Mouse (Mus musculus) mouse embryonic stem cell (cell line): ENCODE measurements around the gene Ppp1cb.

Experiments used
- in situ Hi-C, 2 experiments: fragments of 300-500 bp; cut with MboI; formaldehyde crosslinking; loops; 1 replicate in 1 of 2; 3 replicates in 1 of 2; pipeline ENCODE4 v1.14.3; 2019 to 2020; ENCODE audit warnings: low sequenced_read_pairs in 2 of 2, low pct_unique_long_range_greater_than_20kb in 1 of 2, mixed read lengths in 1 of 2; ENCODE audit not compliant: unreplicated experiment in 1 of 2

Gene Ppp1cb

GRCm38 (mm10) chr5:32520381-32520780 lies 61.7 kb downstream of the Ppp1cb start:
- in situ Hi-C loops: loop anchor here in 1 of 2 experiments (25.0 kb wide), 1 partner anchor 308 kb away; no protein-coding TSS in a partner anchor

GRCm38 (mm10) chr5:32549449-32549848 lies 90.8 kb downstream of the Ppp1cb start:
- in situ Hi-C loops: no loop called here

DNA sequence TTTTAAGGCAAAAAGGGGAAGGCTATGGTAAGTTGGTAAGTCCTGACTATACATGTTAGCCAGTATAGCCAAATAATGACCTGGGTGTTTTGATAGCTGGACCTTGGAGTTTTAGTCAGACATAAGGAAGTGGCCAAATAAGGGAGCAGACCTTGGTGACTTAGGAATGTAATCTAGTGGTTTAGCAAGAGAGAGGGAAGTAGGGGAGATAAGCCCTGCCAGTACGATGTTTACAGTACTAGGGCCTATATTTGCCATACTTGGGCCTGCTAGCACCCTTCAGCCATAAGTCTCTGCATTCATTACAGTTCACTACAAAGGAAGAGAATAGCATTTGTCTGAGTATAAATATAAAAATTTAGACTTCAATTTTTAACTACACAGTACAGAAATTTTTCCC lies 106.1 kb downstream of the Ppp1cb start:
- in situ Hi-C loops: no loop called here
